Mouse (Mus musculus): ENCODE results near the gene Hist2h2aa1. TPM values are rescaled to one million over a fixed set of nuclear protein-coding genes. Genes with fewer than 3 reads are reported as not detected.
"Not testable (repeated sequence)": the region's sequence is repeated elsewhere in the genome, so short reads cannot be mapped to it uniquely, and the experiment has no call there.

The Hist2h2aa1 gene
- polyA plus RNA-seq, 1 experiment, result 13.0 TPM

- Histone ChIP-seq H3K9me3 (ENCODE audit: control insufficient read depth, low read length) (no peaks in the 10 kb centered on the region), H3K4me3 (replicated peaks) (peak within 1 kb of the TSS; percentile 70), H3K4me1 (ENCODE audit: control insufficient read depth) (peaks cover 56% of the 10 kb centered on the region), H3K27me3 (ENCODE audit: control insufficient read depth) (no peaks in the 10 kb centered on the region), H3K36me3 (ENCODE audit: control insufficient read depth) (peaks cover 18% of the 10 kb centered on the region)
- no peak for TF ChIP-seq GATA1 (IDR thresholded peaks at IDR 0.05; ENCODE audit: low read length)
- TF ChIP-seq TAL1 (IDR thresholded peaks at IDR 0.05; ENCODE audit: low read length), result no peak
Measured at GRCm38 (mm10) chr3:96268051-96268775, 22.9 kb downstream of the Hist2h2aa1 start, which contains the start of gene Hist2h3b. Gene Hist2h3b, plus strand, starts transcription at chr3:96268654.

- H3K9me3 ChIP-seq (ENCODE audit: control insufficient read depth, low read length); H3K27me3 ChIP-seq (ENCODE audit: control insufficient read depth): not testable (repeated sequence)
- Histone ChIP-seq H3K36me3 (ENCODE audit: control insufficient read depth) (peaks cover 18% of the 10 kb centered on the region), H3K4me1 (ENCODE audit: control insufficient read depth) (peaks cover 56% of the 10 kb centered on the region), H3K4me3 (replicated peaks) (peak overlapping the region; percentile 70)
Measured at GRCm38 (mm10) chr3:96268776-96269378, 23.6 kb downstream of the Hist2h2aa1 start.

- Histone ChIP-seq H3K27me3 (ENCODE audit: control insufficient read depth) (no peaks in the 10 kb centered on the region), H3K36me3 (ENCODE audit: control insufficient read depth) (peaks cover 14% of the 10 kb centered on the region), H3K4me1 (ENCODE audit: control insufficient read depth) (peaks cover 54% of the 10 kb centered on the region), H3K9me3 (ENCODE audit: control insufficient read depth, low read length) (no peaks in the 10 kb centered on the region), H3K4me3 (replicated peaks) (peak within 1 kb of the TSS; percentile 70)
- TF ChIP-seq GATA1 (IDR thresholded peaks at IDR 0.05; ENCODE audit: low read length) (no peak), TAL1 (IDR thresholded peaks at IDR 0.05; ENCODE audit: low read length) (no peak)
Measured at GRCm38 (mm10) chr3:96269511-96270474, 24.5 kb downstream of the Hist2h2aa1 start, which contains the start of gene Hist2h2bb. Gene Hist2h2bb, plus strand, starts transcription at chr3:96269752.

- H3K27me3 ChIP-seq (ENCODE audit: control insufficient read depth), result no peaks in the 10 kb centered on the region
- TF ChIP-seq TAL1 (IDR thresholded peaks at IDR 0.05; ENCODE audit: low read length) (no peak), GATA1 (IDR thresholded peaks at IDR 0.05; ENCODE audit: low read length) (no peak)
- H3K9me3 ChIP-seq (ENCODE audit: control insufficient read depth, low read length), result no peaks in the 10 kb centered on the region
- H3K36me3 ChIP-seq (ENCODE audit: control insufficient read depth), result peaks cover 7% of the 10 kb centered on the region
- peaks cover 46% of the 10 kb centered on the region for H3K4me1 ChIP-seq (ENCODE audit: control insufficient read depth)
- peak overlapping the region; percentile 66 for H3K4me3 ChIP-seq (replicated peaks)
Measured at GRCm38 (mm10) chr3:96273591-96274465, 28.5 kb downstream of the Hist2h2aa1 start.

- Histone ChIP-seq H3K4me3 (replicated peaks) (peak overlapping the region; percentile 82), H3K9me3 (ENCODE audit: control insufficient read depth, low read length) (no peaks in the 10 kb centered on the region), H3K4me1 (ENCODE audit: control insufficient read depth) (peaks cover 39% of the 10 kb centered on the region), H3K27me3 (ENCODE audit: control insufficient read depth) (no peaks in the 10 kb centered on the region), H3K36me3 (ENCODE audit: control insufficient read depth) (peaks cover 7% of the 10 kb centered on the region)
- TF ChIP-seq TAL1 (IDR thresholded peaks at IDR 0.05; ENCODE audit: low read length) (no peak), GATA1 (IDR thresholded peaks at IDR 0.05; ENCODE audit: low read length) (no peak)
Measured at GRCm38 (mm10) chr3:96277428-96277799, 32.1 kb downstream of the Hist2h2aa1 start.

GRCm38 (mm10) chr3:96277800-96278624 is 32.7 kb downstream of the Hist2h2aa1 start:
- peaks cover 1% of the 10 kb centered on the region; the same call in 1 of the 2 replicates for H3K27me3 ChIP-seq (ENCODE audit: control insufficient read depth)
- peak overlapping the region; percentile 82 for H3K4me3 ChIP-seq (replicated peaks)
- H3K9me3 ChIP-seq (ENCODE audit: control insufficient read depth, low read length), result no peaks in the 10 kb centered on the region
- peaks cover 7% of the 10 kb centered on the region for H3K36me3 ChIP-seq (ENCODE audit: control insufficient read depth)
- H3K4me1 ChIP-seq (ENCODE audit: control insufficient read depth), result peaks cover 39% of the 10 kb centered on the region
- no peak for TF ChIP-seq GATA1 (IDR thresholded peaks at IDR 0.05; ENCODE audit: low read length)
- TF ChIP-seq TAL1 (IDR thresholded peaks at IDR 0.05; ENCODE audit: low read length), result no peak

GRCm38 (mm10) chr3:96280660-96281059 is 35.4 kb downstream of the Hist2h2aa1 start:
- peaks cover 25% of the 10 kb centered on the region for H3K4me1 ChIP-seq (ENCODE audit: control insufficient read depth)
- H3K9me3 ChIP-seq (ENCODE audit: control insufficient read depth, low read length), result no peaks in the 10 kb centered on the region
- peaks cover 7% of the 10 kb centered on the region for H3K36me3 ChIP-seq (ENCODE audit: control insufficient read depth)
- peaks cover 20% of the 10 kb centered on the region for H3K27me3 ChIP-seq (ENCODE audit: control insufficient read depth)
- TF ChIP-seq TAL1 (IDR thresholded peaks at IDR 0.05; ENCODE audit: low read length) (no peak), GATA1 (IDR thresholded peaks at IDR 0.05; ENCODE audit: low read length) (no peak)
- no peak overlapping the region for H3K4me3 ChIP-seq (replicated peaks)
